8 mouse cellular contexts compared by ENCODE assay signal in the genomic region with DNA sequence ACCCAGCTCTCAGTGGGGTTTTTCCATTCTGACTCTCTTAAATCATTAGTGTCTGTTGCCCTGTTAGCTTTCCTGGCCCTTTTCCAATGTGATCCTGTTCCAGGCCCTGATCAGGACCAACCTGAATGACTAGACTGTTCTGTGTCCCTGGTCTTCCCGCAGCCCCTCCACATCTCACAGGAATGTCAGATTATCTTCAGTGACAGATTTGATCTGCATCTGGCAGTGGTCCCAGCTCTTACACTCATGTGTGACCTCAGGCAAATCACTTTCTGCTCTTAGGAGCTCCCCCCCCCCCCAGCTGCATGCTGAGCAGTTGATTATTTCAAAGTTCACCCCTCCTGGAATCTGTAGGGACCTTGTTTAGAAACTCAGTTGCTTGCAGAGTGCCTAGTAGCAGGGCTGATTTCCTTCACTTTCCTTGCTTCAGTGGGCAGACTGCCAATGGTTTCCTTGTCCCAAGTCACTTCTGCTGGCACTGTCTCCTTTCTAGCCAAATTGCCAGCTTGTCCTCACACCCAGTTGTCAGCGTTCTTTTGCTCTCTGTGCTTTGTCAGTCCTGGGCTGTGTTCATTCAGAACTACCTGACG. TPM values are rescaled to one million over a fixed set of nuclear protein-coding genes. Genes with fewer than 3 reads are reported as not detected.
DNase-seq lines count a peak whose midpoint lies in the region; ATAC-seq lines count a peak whose summit lies in the region.

No protein-coding gene starts in this region.

- H3K4me3 ChIP-seq in embryonic facial prominence, embryonic 13.5 days: no peak overlapping the region

- DNase-seq in A20 (ENCODE audit: low read depth, low spot score) (peak; percentile 59), R1 (ENCODE audit: low read depth, low spot score) (peak; percentile 51)
- DNase-seq in heart, postnatal 10 days: peak; percentile 60 to 62
- peak; percentile 53 for DNase-seq in layer of hippocampus, adult 9-11 months
- DNase-seq in mesoderm, embryonic 11.5 days (ENCODE audit: low read depth, low spot score): peak; percentile 29
- DNase-seq in ovary, adult 18-20 months (ENCODE audit: low spot score): no peak

- H3K4me2 ChIP-seq in embryonic facial prominence, embryonic 13.5 days: peak overlapping the region; percentile 22; the same call in 1 of the 2 replicates

- H3K9ac ChIP-seq in embryonic facial prominence, embryonic 13.5 days: 0 out of 2 replicates have a peak overlapping the region, but pooled peaks have one; percentile 32

- intact Hi-C loops in heart, postnatal 10 days (cut with DNase I): loop anchor here (5.0 kb wide), 1 partner anchor 54 kb away; no protein-coding TSS in a partner anchor

- peaks cover 33% of the 10 kb centered on the region for H3K36me3 ChIP-seq in embryonic facial prominence, embryonic 13.5 days

- H3K4me1 ChIP-seq in embryonic facial prominence, embryonic 13.5 days: peaks cover 47% of the 10 kb centered on the region

- peak overlapping the region; percentile 84 for H3K27ac ChIP-seq in embryonic facial prominence, embryonic 13.5 days

- 34% methylated on average over 3 of the region's 3 CpGs for WGBS in embryonic facial prominence, embryonic 13.5 days

- H3K9me3 ChIP-seq in embryonic facial prominence, embryonic 13.5 days: no peaks in the 10 kb centered on the region

- H3K27me3 ChIP-seq in embryonic facial prominence, embryonic 13.5 days: no peaks in the 10 kb centered on the region

- peak; percentile 79; the same call in 1 of the 2 replicates for ATAC-seq in embryonic facial prominence, embryonic 13.5 days (ENCODE audit: insufficient number of reproducible peaks, insufficient read depth, low FRiP score, low TSS enrichment, low read depth)
- no peak for ATAC-seq in granulocyte monocyte progenitor cell, adult 5-6 weeks (replicated peaks; ENCODE audit: poor library complexity, severe bottlenecking)

RNA-seq across cellular contexts. Expression of a gene that starts 6.7 kb away (rescaled TPM):
- 90.3 and 95.8 TPM in 2 replicates for polyA plus RNA-seq in embryonic facial prominence, embryonic 13.5 days (2015; fragmentation: Nextera tagmentation; extraction: Ambion mirVana)
- total RNA-seq in heart, postnatal 10 days (2021): 10 to 100 TPM; 20.6 to 27.5 TPM
- 17.1 and 33.3 TPM in 2 replicates for total RNA-seq in granulocyte monocyte progenitor cell, adult 5-6 weeks (2014; fragmentation: Nextera tagmentation)
- 32.1 and 53.4 TPM in 2 replicates for total RNA-seq in granulocyte monocyte progenitor cell, adult 5-6 weeks (2017)

RNA-seq across cellular contexts. Expression of a gene that starts 22.9 kb away (rescaled TPM):
- polyA plus RNA-seq in embryonic facial prominence, embryonic 13.5 days (2015; fragmentation: Nextera tagmentation; extraction: Ambion mirVana): 862 and 870 TPM in 2 replicates
- total RNA-seq in heart, postnatal 10 days (2021): 100 to 1,000 TPM; 209 to 230 TPM
- total RNA-seq in granulocyte monocyte progenitor cell, adult 5-6 weeks (2014; fragmentation: Nextera tagmentation): 317 and 379 TPM in 2 replicates
- 566 and 641 TPM in 2 replicates for total RNA-seq in granulocyte monocyte progenitor cell, adult 5-6 weeks (2017)

RNA-seq across cellular contexts. Expression of a gene that starts 59.0 kb away (rescaled TPM):
- polyA plus RNA-seq in embryonic facial prominence, embryonic 13.5 days (2015; fragmentation: Nextera tagmentation; extraction: Ambion mirVana): 35.4 and 39.3 TPM in 2 replicates
- 10 to 100 TPM; 59.7 to 60.7 TPM for total RNA-seq in heart, postnatal 10 days (2021)
- 57.3 and 66.6 TPM in 2 replicates for total RNA-seq in granulocyte monocyte progenitor cell, adult 5-6 weeks (2014; fragmentation: Nextera tagmentation)
- 38.8 and 41.6 TPM in 2 replicates for total RNA-seq in granulocyte monocyte progenitor cell, adult 5-6 weeks (2017)

RNA-seq across cellular contexts. Expression of a gene that starts 59.1 kb away (rescaled TPM):
- polyA plus RNA-seq in embryonic facial prominence, embryonic 13.5 days (2015; fragmentation: Nextera tagmentation; extraction: Ambion mirVana): 383 and 419 TPM in 2 replicates
- 100 to 1,000 TPM; 316 to 323 TPM for total RNA-seq in heart, postnatal 10 days (2021)
- total RNA-seq in granulocyte monocyte progenitor cell, adult 5-6 weeks (2014; fragmentation: Nextera tagmentation): 174 and 217 TPM in 2 replicates
- total RNA-seq in granulocyte monocyte progenitor cell, adult 5-6 weeks (2017): 28.9 and 38.1 TPM in 2 replicates
